Mouse (Mus musculus) neural tube, embryonic 15.5 days (tissue): ENCODE results near the gene Plbd1. TPM values are rescaled to one million over a fixed set of nuclear protein-coding genes. Genes with fewer than 3 reads are reported as not detected.

Experiments
- ATAC-seq: fragments of 200-750 bp; cut with Nextera tagmentation; 2 replicates; pipeline ENCODE4 v1.8.0; 2017; ENCODE audit warnings: mild to moderate bottlenecking, moderate TSS enrichment, moderate library complexity; ENCODE audit not compliant: low FRiP score
- H3K27ac ChIP-seq: fragments of 300-500 bp; sonication (generic); replicated peaks from 2 replicates; pipeline ENCODE4 v1.5.1; 2015; ENCODE audit warnings: mild to moderate bottlenecking, inconsistent platforms
- H3K27me3 ChIP-seq: fragments of 300-500 bp; sonication (generic); replicated peaks from 2 replicates; pipeline ENCODE4 v1.6.1; 2015; ENCODE audit warnings: inconsistent platforms
- H3K36me3 ChIP-seq: fragments of 300-500 bp; sonication (generic); 2 replicates; pipeline ENCODE4 v1.6.1; 2015; ENCODE audit warnings: inconsistent platforms
- H3K4me1 ChIP-seq: fragments of 300-500 bp; sonication (generic); 2 replicates; pipeline ENCODE4 v1.6.1; 2015; ENCODE audit warnings: inconsistent platforms
- H3K4me2 ChIP-seq: fragments of 300-500 bp; sonication (generic); 2 replicates; pipeline ENCODE4 v1.6.1; 2015; ENCODE audit warnings: inconsistent platforms, mild to moderate bottlenecking, moderate library complexity
- H3K4me3 ChIP-seq: fragments of 300-500 bp; sonication (generic); replicated peaks from 2 replicates; pipeline ENCODE4 v1.5.1; 2015; ENCODE audit warnings: mild to moderate bottlenecking, inconsistent platforms
- H3K9ac ChIP-seq: fragments of 300-500 bp; sonication (generic); replicated peaks from 2 replicates; pipeline ENCODE4 v1.6.1; 2015; ENCODE audit warnings: mild to moderate bottlenecking, inconsistent platforms
- H3K9me3 ChIP-seq: fragments of 300-500 bp; sonication (generic); replicated peaks from 2 replicates; pipeline ENCODE4 v1.6.1; 2016; ENCODE audit warnings: inconsistent platforms
- WGBS: fragments of 180-500 bp; shearing (Covaris S2); methylation state at CpG from one replicate; pipeline ENCODE4 v1.1.7; 2015; ENCODE audit warnings: mixed read lengths; 5-methylcytosine and 5-hydroxymethylcytosine counted together
- polyA plus RNA-seq: library from polyadenylated mRNA; unstranded; fragments of >200 nt; fragmentation: Nextera tagmentation; extraction: Ambion mirVana; gene quantifications from 2 replicates; pipeline ENCODE4 v1.2.1, GENCODE M21; 2015

Plbd1 gene
- polyA plus RNA-seq, 1 experiment from 2014 or later = 0.72 TPM

DNA sequence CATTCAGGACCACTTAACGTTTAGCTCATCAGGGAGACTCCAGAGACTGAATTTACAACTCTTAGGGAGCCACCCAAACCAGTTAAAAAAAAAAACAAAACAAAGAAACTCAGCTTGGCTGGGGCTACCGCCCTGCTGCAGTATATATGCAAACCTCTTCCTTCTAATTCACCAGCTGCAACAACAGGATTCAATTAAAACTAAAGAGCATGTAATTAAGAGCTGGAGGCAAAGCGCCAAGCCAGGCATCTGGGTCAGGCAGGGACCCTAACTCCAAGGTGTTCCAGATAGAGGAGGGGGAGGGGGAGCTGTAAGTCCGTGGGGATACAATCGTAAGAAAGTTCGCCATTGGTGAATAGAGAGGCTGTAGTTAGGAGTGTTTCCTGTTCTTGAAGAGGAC, 15.5 kb downstream of the Plbd1 start:
- Histone ChIP-seq H3K27me3 (no peaks in the 10 kb centered on the region), H3K4me3 (no peak overlapping the region), H3K9ac (no peak overlapping the region), H3K9me3 (no peaks in the 10 kb centered on the region), H3K36me3 (no peaks in the 10 kb centered on the region), H3K27ac (no peak overlapping the region; the same call in 1 of the 2 replicates), H3K4me2 (peak overlapping the region; percentile 35), H3K4me1 (peaks cover 10% of the 10 kb centered on the region)
- WGBS = 14% methylated on average over 6 of the region's 6 CpGs
- peak; percentile 31; the same call in 1 of the 2 replicates for ATAC-seq

DNA sequence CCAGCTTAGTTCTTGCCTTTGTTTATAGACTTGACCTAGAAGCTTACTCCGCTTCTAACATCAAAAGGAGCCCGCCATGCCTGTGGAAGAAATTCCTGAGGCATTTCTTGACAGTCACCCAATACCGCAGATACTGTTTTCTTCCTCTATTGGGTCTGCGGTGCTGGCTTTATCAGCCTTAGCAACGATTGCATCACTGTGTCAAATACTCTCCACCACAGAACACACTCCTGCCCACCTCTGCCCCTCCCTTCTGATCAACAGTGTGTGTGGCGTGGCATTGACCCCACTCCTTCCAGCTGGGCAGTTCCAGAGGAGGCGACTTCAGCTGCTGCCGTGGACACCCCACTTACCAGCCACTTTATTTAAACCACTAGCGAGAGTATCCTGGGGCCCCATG, 16.0 kb downstream of the Plbd1 start:
- Histone ChIP-seq H3K4me1 (peaks cover 10% of the 10 kb centered on the region), H3K4me3 (no peak overlapping the region), H3K4me2 (peak overlapping the region; percentile 35), H3K27me3 (no peaks in the 10 kb centered on the region), H3K27ac (no peak overlapping the region; the same call in 1 of the 2 replicates), H3K36me3 (no peaks in the 10 kb centered on the region), H3K9ac (no peak overlapping the region), H3K9me3 (no peaks in the 10 kb centered on the region)
- WGBS = 33% methylated on average over 9 of the region's 9 CpGs
- ATAC-seq = 0 out of 2 replicates have a peak, but pooled peaks have one; percentile 28

GRCm38 (mm10) chr6:136644171-136644570, 17.6 kb downstream of the Plbd1 start:
- Histone ChIP-seq H3K9ac (no peak overlapping the region), H3K9me3 (no peaks in the 10 kb centered on the region), H3K27me3 (no peaks in the 10 kb centered on the region), H3K27ac (no peak overlapping the region), H3K36me3 (no peaks in the 10 kb centered on the region), H3K4me1 (peaks cover 10% of the 10 kb centered on the region), H3K4me2 (no peak overlapping the region), H3K4me3 (no peak overlapping the region)
- WGBS = 89% methylated on average over 2 of the region's 2 CpGs
- ATAC-seq = no peak

DNA sequence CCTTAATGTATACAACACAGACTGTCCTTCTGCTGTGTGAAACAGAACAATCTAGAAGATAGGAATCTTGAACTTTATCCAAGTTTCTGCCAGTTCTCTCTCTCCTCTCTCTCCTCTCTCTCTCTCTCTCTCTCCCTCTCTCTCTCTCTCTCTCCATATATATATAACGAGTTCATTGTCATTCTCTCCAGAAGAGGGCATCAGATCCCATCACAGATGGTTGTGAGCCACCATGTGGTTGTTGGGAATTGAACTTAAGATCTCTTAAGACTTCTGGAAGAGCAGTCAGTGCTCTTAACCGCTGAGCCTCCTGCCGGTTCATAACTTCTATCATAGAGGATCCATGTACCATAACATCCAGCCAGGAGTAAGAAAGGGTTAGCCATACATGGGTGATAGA, 26.7 kb downstream of the Plbd1 start:
- Histone ChIP-seq H3K36me3 (no peaks in the 10 kb centered on the region), H3K4me1 (no peaks in the 10 kb centered on the region), H3K9ac (no peak overlapping the region), H3K4me2 (no peak overlapping the region), H3K27me3 (no peaks in the 10 kb centered on the region), H3K27ac (no peak overlapping the region), H3K9me3 (no peaks in the 10 kb centered on the region), H3K4me3 (no peak overlapping the region)
- no peak for ATAC-seq
- WGBS = 73% methylated on average over 3 of the region's 3 CpGs

GRCm38 (mm10) chr6:136633719-136634118, 28.0 kb downstream of the Plbd1 start:
- H3K4me2 ChIP-seq = no peak overlapping the region
- WGBS = 76% methylated on average over 6 of the region's 6 CpGs
- H3K9me3 ChIP-seq = no peaks in the 10 kb centered on the region
- H3K27ac ChIP-seq = no peak overlapping the region
- no peaks in the 10 kb centered on the region for H3K4me1 ChIP-seq
- no peak overlapping the region for H3K9ac ChIP-seq
- no peaks in the 10 kb centered on the region for H3K36me3 ChIP-seq
- no peak for ATAC-seq
- H3K27me3 ChIP-seq = no peaks in the 10 kb centered on the region
- no peak overlapping the region for H3K4me3 ChIP-seq

DNA sequence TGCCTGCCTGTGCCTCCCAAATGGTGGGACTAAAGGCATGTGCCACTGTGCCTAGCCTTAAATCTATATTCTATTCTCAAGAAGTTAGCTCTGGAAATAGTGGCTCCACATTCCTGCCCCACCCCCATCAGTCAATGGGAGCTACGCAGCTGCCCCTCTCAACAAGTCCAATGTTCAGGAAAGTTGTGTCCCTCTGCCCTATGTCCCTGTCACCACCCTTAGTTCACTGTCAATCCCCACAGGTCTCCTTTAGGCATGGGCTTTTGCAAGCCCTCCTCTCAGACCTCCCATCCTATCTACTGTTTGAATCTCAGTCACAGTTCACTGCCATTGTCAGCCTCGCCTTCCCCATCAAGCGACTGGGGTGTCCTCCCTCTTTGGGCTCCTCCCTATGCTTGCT, 28.6 kb downstream of the Plbd1 start:
- ATAC-seq = no peak
- H3K9ac ChIP-seq = no peak overlapping the region
- no peak overlapping the region for H3K4me3 ChIP-seq
- H3K27ac ChIP-seq = no peak overlapping the region
- no peaks in the 10 kb centered on the region for H3K27me3 ChIP-seq
- no peak overlapping the region for H3K4me2 ChIP-seq
- H3K4me1 ChIP-seq = no peaks in the 10 kb centered on the region
- H3K36me3 ChIP-seq = no peaks in the 10 kb centered on the region
- 94% methylated on average over 3 of the region's 3 CpGs for WGBS
- H3K9me3 ChIP-seq = no peaks in the 10 kb centered on the region

DNA sequence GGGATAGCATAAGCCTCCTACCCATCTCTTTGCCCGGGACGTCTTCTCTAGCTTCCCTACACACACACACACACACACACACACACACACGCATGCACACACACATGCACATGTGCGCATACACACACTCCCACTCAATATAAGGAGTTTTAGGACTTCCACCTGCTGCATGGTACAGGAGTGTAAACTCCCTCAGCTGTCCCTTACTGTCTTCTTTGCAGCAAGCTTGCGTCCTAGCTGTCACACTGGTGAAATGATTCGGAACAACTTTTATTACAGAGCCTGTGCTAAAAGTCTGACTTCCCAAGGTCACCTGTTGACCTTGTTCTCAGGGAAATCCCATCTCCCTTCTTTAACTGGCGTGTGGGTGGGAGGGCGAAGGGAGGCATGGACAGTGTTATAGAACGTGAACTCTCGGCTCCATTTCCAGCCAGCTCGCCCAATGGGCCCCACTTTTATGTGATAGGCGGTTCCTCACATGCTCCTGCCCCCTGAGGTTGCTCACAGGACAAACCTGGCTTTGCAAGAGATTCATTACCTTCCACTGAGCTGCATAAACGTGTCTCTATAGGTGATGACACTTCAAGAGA, 29.7 kb downstream of the Plbd1 start:
- Histone ChIP-seq H3K36me3 (no peaks in the 10 kb centered on the region), H3K4me3 (no peak overlapping the region), H3K9me3 (no peaks in the 10 kb centered on the region), H3K9ac (no peak overlapping the region), H3K27ac (no peak overlapping the region), H3K4me2 (no peak overlapping the region), H3K27me3 (no peaks in the 10 kb centered on the region), H3K4me1 (no peaks in the 10 kb centered on the region)
- no peak for ATAC-seq
- WGBS = 85% methylated on average over 13 of the region's 13 CpGs

- Histone ChIP-seq H3K9me3 (no peaks in the 10 kb centered on the region), H3K4me3 (no peak overlapping the region), H3K4me1 (no peaks in the 10 kb centered on the region), H3K27ac (no peak overlapping the region), H3K9ac (no peak overlapping the region), H3K36me3 (no peaks in the 10 kb centered on the region), H3K4me2 (no peak overlapping the region), H3K27me3 (no peaks in the 10 kb centered on the region)
- WGBS = 82% methylated on average over 8 of the region's 8 CpGs
- no peak for ATAC-seq
These were observed 30.2 kb downstream of the Plbd1 start for GRCm38 (mm10) chr6:136631519-136631918.

- no peaks in the 10 kb centered on the region for H3K9me3 ChIP-seq
- H3K4me2 ChIP-seq = no peak overlapping the region
- H3K9ac ChIP-seq = no peak overlapping the region
- ATAC-seq = no peak
- H3K27me3 ChIP-seq = no peaks in the 10 kb centered on the region
- no peak overlapping the region for H3K27ac ChIP-seq
- WGBS = 91% methylated on average over 5 of the region's 5 CpGs
- no peak overlapping the region for H3K4me3 ChIP-seq
- no peaks in the 10 kb centered on the region for H3K4me1 ChIP-seq
- no peaks in the 10 kb centered on the region for H3K36me3 ChIP-seq
These were observed 32.1 kb downstream of the Plbd1 start for GRCm38 (mm10) chr6:136629639-136630038.

DNA sequence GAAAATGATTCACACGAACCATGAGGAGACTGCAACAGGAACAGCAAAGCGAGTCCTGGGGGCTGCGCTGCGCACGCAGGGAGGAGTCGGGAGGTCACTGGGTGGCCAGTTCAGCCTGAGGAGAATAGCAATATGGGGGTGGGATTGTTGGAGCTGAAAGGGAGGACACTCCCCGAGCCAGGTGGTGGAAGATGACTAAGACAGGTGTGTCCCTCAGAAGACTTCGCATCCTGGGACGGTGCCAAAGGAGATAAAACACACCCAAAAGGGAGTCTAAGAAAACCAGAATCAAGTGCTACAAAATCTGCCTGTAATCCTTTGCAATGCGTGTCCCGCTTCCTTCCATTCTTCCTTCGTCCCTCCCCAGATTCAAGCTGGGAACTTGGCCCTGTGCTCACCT, 36.3 kb downstream of the Plbd1 start:
- no peaks in the 10 kb centered on the region for H3K4me1 ChIP-seq
- WGBS = 90% methylated on average over 12 of the region's 12 CpGs
- no peak overlapping the region for H3K4me2 ChIP-seq
- no peaks in the 10 kb centered on the region for H3K9me3 ChIP-seq
- no peaks in the 10 kb centered on the region for H3K36me3 ChIP-seq
- H3K9ac ChIP-seq = no peak overlapping the region
- no peak overlapping the region for H3K27ac ChIP-seq
- no peak for ATAC-seq
- no peaks in the 10 kb centered on the region for H3K27me3 ChIP-seq
- no peak overlapping the region for H3K4me3 ChIP-seq

DNA sequence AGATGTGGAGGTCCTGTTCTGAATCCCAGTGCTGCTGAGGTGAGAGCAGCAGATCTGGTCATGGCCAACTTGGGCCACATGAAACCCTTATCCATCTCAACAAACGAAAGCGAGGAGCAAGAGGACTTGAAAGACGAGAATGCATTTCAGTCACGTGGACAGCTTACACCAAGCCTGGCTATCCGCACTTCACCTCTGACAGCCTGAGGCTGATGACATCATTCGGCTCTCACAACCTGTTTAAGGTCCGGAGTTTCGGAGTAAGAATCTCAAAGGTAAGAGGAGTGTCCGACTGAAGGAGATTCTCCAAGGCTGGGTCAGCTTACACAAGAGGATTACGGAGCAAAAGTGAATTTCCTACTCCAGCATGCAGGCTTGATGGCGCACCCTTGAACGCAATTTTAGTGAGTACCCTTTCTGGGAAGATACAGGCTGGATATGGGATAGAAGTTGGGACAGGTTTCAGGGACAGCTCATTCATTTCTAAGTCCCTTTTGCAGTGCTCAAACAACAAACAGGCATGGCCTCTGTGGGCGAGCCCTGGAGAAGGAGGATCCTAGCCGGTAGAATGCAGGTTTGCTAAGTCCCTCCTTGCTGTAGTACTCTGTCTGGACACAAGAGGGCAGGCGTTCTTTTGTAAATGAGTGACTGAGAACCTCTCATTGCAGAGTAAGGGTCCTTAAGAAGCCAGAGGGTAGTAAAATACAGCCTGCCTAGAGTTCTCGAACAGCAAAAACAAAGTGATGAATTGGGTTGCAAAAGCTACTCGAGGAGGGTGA, 41.2 kb downstream of the Plbd1 start:
- 52% methylated on average over 17 of the region's 17 CpGs for WGBS
- H3K27me3 ChIP-seq = no peaks in the 10 kb centered on the region
- no peaks in the 10 kb centered on the region for H3K4me1 ChIP-seq
- H3K9me3 ChIP-seq = no peaks in the 10 kb centered on the region
- H3K4me3 ChIP-seq = no peak overlapping the region
- H3K36me3 ChIP-seq = no peaks in the 10 kb centered on the region
- no peak overlapping the region for H3K9ac ChIP-seq
- H3K27ac ChIP-seq = no peak overlapping the region
- H3K4me2 ChIP-seq = peak overlapping the region; percentile 17; the same call in 1 of the 2 replicates
- ATAC-seq = peak; percentile 59

- 87% methylated on average over 3 of the region's 3 CpGs for WGBS
- no peak for ATAC-seq
- no peak overlapping the region for H3K4me3 ChIP-seq
These were observed 47.6 kb downstream of the Plbd1 start for GRCm38 (mm10) chr6:136614156-136614555.

More at GRCm38 (mm10) chr6:136614156-136614555, 47.6 kb downstream of the Plbd1 start:
- Histone ChIP-seq H3K36me3 (peaks cover 26% of the 10 kb centered on the region), H3K27me3 (no peaks in the 10 kb centered on the region), H3K27ac (no peak overlapping the region), H3K4me1 (no peaks in the 10 kb centered on the region), H3K9ac (no peak overlapping the region), H3K4me2 (no peak overlapping the region), H3K9me3 (no peaks in the 10 kb centered on the region)
